In the genomic region with DNA sequence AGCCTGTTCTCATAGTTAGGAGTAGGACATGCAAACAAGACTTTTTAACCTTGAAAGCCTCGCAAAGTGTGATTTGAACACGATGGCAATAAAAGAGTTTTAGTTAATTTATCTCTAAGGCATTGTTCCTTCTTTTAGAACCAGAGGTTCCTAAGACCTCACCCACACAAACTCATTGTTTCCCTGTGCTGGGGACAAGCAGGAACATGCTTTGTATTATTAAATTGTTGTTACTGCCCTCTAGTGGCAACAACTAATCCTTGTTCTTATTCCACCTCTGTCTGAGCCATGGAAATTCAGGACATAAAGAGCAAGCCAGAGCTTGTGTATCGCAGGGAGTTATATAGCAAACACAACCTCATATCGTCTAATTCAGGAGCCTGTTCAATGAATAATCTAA, we compare ENCODE assay signal across 8 mouse cellular contexts.
DNase-seq lines count a peak whose midpoint lies in the region; ATAC-seq and TF ChIP-seq lines count a peak whose summit lies in the region.

No protein-coding gene starts in this region.

- H3K9me3 ChIP-seq in midbrain, postnatal 0 days (ENCODE audit: low read length) = no peaks in the 10 kb centered on the region

- no peaks in the 10 kb centered on the region for H3K27me3 ChIP-seq in Patski
- no peaks in the 10 kb centered on the region for H3K27me3 ChIP-seq in midbrain, postnatal 0 days (ENCODE audit: insufficient read depth, low read length)

- CTCF ChIA-PET in Patski (lab: Charles Lee) = interaction anchor here (0.7 to 2.6 kb wide), 15 partner anchors 12 to 277 kb away, joined by 3 to 12 read pairs (median 4); no protein-coding TSS in a partner anchor

- POLR2A ChIA-PET in Patski (lab: Charles Lee) = no interaction called here

- no peaks in the 10 kb centered on the region for H3K36me3 ChIP-seq in midbrain, postnatal 0 days (ENCODE audit: insufficient read depth, low read length)

- H3K4me3 ChIP-seq in midbrain, postnatal 0 days (ENCODE audit: low read depth, low read length) = no peak overlapping the region

- DNase-seq in left cerebral cortex, postnatal 14 days (ENCODE audit: low spot score in 2 of 2) = peak; percentile 57 to 83
- DNase-seq in left cerebral cortex, postnatal 4 days = no peak
- DNase-seq in Patski (ENCODE audit: low read depth, low spot score) = no peak
- peak; percentile 88 for DNase-seq in embryo, embryonic 11 days
- DNase-seq in layer of hippocampus, adult 9-10 months (ENCODE audit: low spot score) = peak; percentile 82
- peak; percentile 94 for DNase-seq in midbrain, postnatal 0 days (ENCODE audit: low spot score)
- DNase-seq in spleen, postnatal 4 days (ENCODE audit: low spot score in 2 of 2) = no peak

- peak; percentile 67 for TF ChIP-seq CTCF in Patski (IDR thresholded peaks at IDR 0.05)
- TF ChIP-seq CTCF in midbrain, postnatal 0 days (IDR thresholded peaks at IDR 0.05) = peak; percentile 83

- H3K9ac ChIP-seq in midbrain, postnatal 0 days (replicated peaks; ENCODE audit: low read length, poor library complexity, severe bottlenecking) = no peak overlapping the region

- H3K4me2 ChIP-seq in midbrain, postnatal 0 days (ENCODE audit: low read depth, low read length, poor library complexity, severe bottlenecking) = no peak overlapping the region

- WGBS in midbrain, postnatal 0 days = 30% methylated on average over 4 of the region's 4 CpGs

- H3K27ac ChIP-seq in midbrain, postnatal 0 days (ENCODE audit: low read depth, low read length) = no peak overlapping the region

- ATAC-seq in Patski = peak; percentile 93
- ATAC-seq in hematopoietic stem cell, adult 5-6 weeks (replicated peaks in 1 of 2; ENCODE audit: insufficient read depth in 1 of 2, low FRiP score in 2 of 2, low TSS enrichment in 1 of 2, low read depth in 1 of 2, poor library complexity in 2 of 2, severe bottlenecking in 2 of 2) = peak; percentile 92 to 94
- no peak for ATAC-seq in midbrain, postnatal 0 days (ENCODE audit: low FRiP score)

- in situ Hi-C loops in Patski (cut with MboI; ENCODE audit: low pct_unique_long_range_greater_than_20kb) = loop anchor here (25.0 kb wide), 2 partner anchors 282 to 718 kb away; no protein-coding TSS in a partner anchor

- H3K4me1 ChIP-seq in midbrain, postnatal 0 days (ENCODE audit: insufficient read depth, low read length) = no peaks in the 10 kb centered on the region

- intact Hi-C loops in left cerebral cortex, postnatal 14 days (cut with DNase I) = loop anchor here (10.0 kb wide), 1 partner anchor 309 kb away; no protein-coding TSS in a partner anchor
- intact Hi-C loops in left cerebral cortex, postnatal 4 days (cut with DNase I) = no loop called here

Comparison
In these comparisons a context has a peak if more than half of its experiments do, and no peak if none do; other contexts are left out.
1. DNase-seq: peak in left cerebral cortex, postnatal 14 days (2 of 2), embryo, embryonic 11 days (single experiment), layer of hippocampus, adult 9-10 months (single experiment) and midbrain, postnatal 0 days (single experiment); none in left cerebral cortex, postnatal 4 days (single experiment), Patski (single experiment) and spleen, postnatal 4 days (0 of 2).